Mouse (Mus musculus): ENCODE measurements at regions not wholly inside any gene's neighbourhood (a gene's known extent, or its start where the extent isn't known, plus 50 kb on each side); places are given as distances from the start of the nearest gene placed in this dataset.
"Not testable (repeated sequence)": the region's sequence is repeated elsewhere in the genome, so short reads cannot be mapped to it uniquely, and the experiment has no call there.

DNA sequence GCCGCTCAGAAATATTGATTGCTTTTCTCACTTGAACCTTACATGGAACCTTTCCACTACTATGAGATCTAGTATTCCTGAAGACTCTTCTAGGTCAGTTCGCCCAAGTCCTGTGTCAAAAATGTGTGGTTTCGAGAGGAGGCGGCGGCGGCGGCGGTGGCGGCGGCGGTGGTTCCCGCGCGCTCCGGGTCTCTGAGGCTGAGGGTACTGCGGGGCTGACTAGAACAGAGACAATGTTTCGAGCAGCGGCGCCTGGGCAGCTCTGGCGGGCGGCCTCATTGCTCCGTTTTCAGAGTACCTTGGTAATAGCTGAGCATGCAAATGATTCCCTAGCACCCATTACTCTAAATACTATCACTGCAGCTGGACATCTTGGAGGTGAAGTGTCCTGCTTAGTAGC, 957.0 kb upstream of the Gm597 start:
- DNase-seq, result not testable (repeated sequence)

DNA sequence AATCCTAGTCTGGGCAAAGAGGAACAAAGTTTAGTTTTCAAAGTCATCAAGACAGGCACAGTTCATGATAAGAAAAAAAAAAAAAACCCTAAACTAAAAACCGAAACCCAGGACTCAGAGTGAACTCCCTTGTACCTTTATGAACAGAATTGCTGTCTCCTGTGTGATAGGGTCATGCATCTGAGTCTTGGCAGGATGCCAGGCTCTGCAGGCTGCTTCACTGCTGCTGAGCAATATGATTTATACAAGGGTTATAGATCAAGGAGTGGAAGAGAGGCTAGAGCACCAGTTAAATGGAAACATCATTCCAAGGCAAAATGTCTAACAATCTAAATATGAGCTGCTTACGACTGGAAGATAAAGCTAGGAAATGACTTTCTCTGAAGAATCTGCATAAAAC, 951.9 kb upstream of the Gm597 start:
- peak; percentile 28 for DNase-seq
